Mouse (Mus musculus): ENCODE results near the gene Gm28230. TPM values are rescaled to one million over a fixed set of nuclear protein-coding genes. Genes with fewer than 3 reads are reported as not detected.

The Gm28230 gene
- polyA plus RNA-seq (2012; rRNA removed): 0.14 and 0.18 TPM in 2 replicates

GRCm38 (mm10) chr2:74726551-74726950 is at the start of gene Gm28230:
Gene Gm28230 (plus strand): TSS chr2:74726728.
- no peak for DNase-seq
- no peak for TF ChIP-seq CTCF (IDR thresholded peaks at IDR 0.05; ENCODE audit: insufficient read depth, low read length)
- no peak for TF ChIP-seq POLR2A (IDR thresholded peaks at IDR 0.05; ENCODE audit: borderline replicate concordance, extremely low read depth, low read depth, low read length)
- H3K4me3 ChIP-seq (replicated peaks; ENCODE audit: extremely low read depth, low read depth, low read length): no peak within 1 kb of the TSS
- WGBS: 21% methylated on average over 5 of the region's 5 CpGs
- no peaks in the 10 kb centered on the region for H3K4me1 ChIP-seq (ENCODE audit: control insufficient read depth, insufficient read depth, low read length)

- H3K4me1 ChIP-seq (ENCODE audit: control insufficient read depth, insufficient read depth, low read length): no peaks in the 10 kb centered on the region
- H3K4me3 ChIP-seq (replicated peaks; ENCODE audit: extremely low read depth, low read depth, low read length): no peak overlapping the region
- no peak for TF ChIP-seq POLR2A (IDR thresholded peaks at IDR 0.05; ENCODE audit: borderline replicate concordance, extremely low read depth, low read depth, low read length)
- TF ChIP-seq CTCF (IDR thresholded peaks at IDR 0.05; ENCODE audit: insufficient read depth, low read length): no peak
- WGBS: 22% methylated on average over 2 of the region's 2 CpGs
- no peak for DNase-seq
These were observed 49.4 kb upstream of the Gm28230 start for GRCm38 (mm10) chr2:74677106-74677505.

- TF ChIP-seq POLR2A (IDR thresholded peaks at IDR 0.05; ENCODE audit: borderline replicate concordance, extremely low read depth, low read depth, low read length): no peak
- no peak for TF ChIP-seq CTCF (IDR thresholded peaks at IDR 0.05; ENCODE audit: insufficient read depth, low read length)
- DNase-seq: no peak
- no peak within 1 kb of the TSS for H3K4me3 ChIP-seq (replicated peaks; ENCODE audit: extremely low read depth, low read depth, low read length)
- no peaks in the 10 kb centered on the region for H3K4me1 ChIP-seq (ENCODE audit: control insufficient read depth, insufficient read depth, low read length)
- 5% methylated on average over 15 of the region's 15 CpGs for WGBS
These were observed 47.5 kb upstream of the Gm28230 start, which contains the start of gene Hoxd11 for GRCm38 (mm10) chr2:74678891-74679595. Gene Hoxd11 (plus strand): TSS chr2:74679557.

- TF ChIP-seq POLR2A (IDR thresholded peaks at IDR 0.05; ENCODE audit: borderline replicate concordance, extremely low read depth, low read depth, low read length) (no peak), CTCF (IDR thresholded peaks at IDR 0.05; ENCODE audit: insufficient read depth, low read length) (no peak)
- WGBS: 3% methylated on average over 26 of the region's 26 CpGs
- no peak overlapping the region for H3K4me3 ChIP-seq (replicated peaks; ENCODE audit: extremely low read depth, low read depth, low read length)
- no peak for DNase-seq
- H3K4me1 ChIP-seq (ENCODE audit: control insufficient read depth, insufficient read depth, low read length): no peaks in the 10 kb centered on the region
These were observed 46.9 kb upstream of the Gm28230 start for GRCm38 (mm10) chr2:74679596-74679971.

- 3% methylated on average over 23 of the region's 23 CpGs for WGBS
- TF ChIP-seq CTCF (IDR thresholded peaks at IDR 0.05; ENCODE audit: insufficient read depth, low read length) (no peak), POLR2A (IDR thresholded peaks at IDR 0.05; ENCODE audit: borderline replicate concordance, extremely low read depth, low read depth, low read length) (no peak)
- H3K4me3 ChIP-seq (replicated peaks; ENCODE audit: extremely low read depth, low read depth, low read length): no peak overlapping the region
- DNase-seq: no peak
- H3K4me1 ChIP-seq (ENCODE audit: control insufficient read depth, insufficient read depth, low read length): no peaks in the 10 kb centered on the region
These were observed 46.5 kb upstream of the Gm28230 start for GRCm38 (mm10) chr2:74679980-74680379.

GRCm38 (mm10) chr2:74680561-74681398 is 45.7 kb upstream of the Gm28230 start:
- DNase-seq: no peak
- no peak for TF ChIP-seq POLR2A (IDR thresholded peaks at IDR 0.05; ENCODE audit: borderline replicate concordance, extremely low read depth, low read depth, low read length)
- no peak for TF ChIP-seq CTCF (IDR thresholded peaks at IDR 0.05; ENCODE audit: insufficient read depth, low read length)
- 6% methylated on average over 21 of the region's 21 CpGs for WGBS
- Histone ChIP-seq H3K4me3 (replicated peaks; ENCODE audit: extremely low read depth, low read depth, low read length) (no peak overlapping the region), H3K4me1 (ENCODE audit: control insufficient read depth, insufficient read depth, low read length) (no peaks in the 10 kb centered on the region)

- no peak for DNase-seq
- Histone ChIP-seq H3K4me3 (replicated peaks; ENCODE audit: extremely low read depth, low read depth, low read length) (no peak overlapping the region), H3K4me1 (ENCODE audit: control insufficient read depth, insufficient read depth, low read length) (no peaks in the 10 kb centered on the region)
- 1% methylated on average over 78 of the region's 78 CpGs for WGBS
- no peak for TF ChIP-seq CTCF (IDR thresholded peaks at IDR 0.05; ENCODE audit: insufficient read depth, low read length)
- no peak for TF ChIP-seq POLR2A (IDR thresholded peaks at IDR 0.05; ENCODE audit: borderline replicate concordance, extremely low read depth, low read depth, low read length)
These were observed 44.7 kb upstream of the Gm28230 start for GRCm38 (mm10) chr2:74681594-74682531.

- TF ChIP-seq CTCF (IDR thresholded peaks at IDR 0.05; ENCODE audit: insufficient read depth, low read length) (no peak), POLR2A (IDR thresholded peaks at IDR 0.05; ENCODE audit: borderline replicate concordance, extremely low read depth, low read depth, low read length) (no peak)
- 4% methylated on average over 50 of the region's 51 CpGs for WGBS
- no peak for DNase-seq
- H3K4me3 ChIP-seq (replicated peaks; ENCODE audit: extremely low read depth, low read depth, low read length): no peak overlapping the region
- H3K4me1 ChIP-seq (ENCODE audit: control insufficient read depth, insufficient read depth, low read length): no peaks in the 10 kb centered on the region
These were observed 43.7 kb upstream of the Gm28230 start for GRCm38 (mm10) chr2:74682796-74683195.

GRCm38 (mm10) chr2:74683471-74683951 is 43.0 kb upstream of the Gm28230 start:
- DNase-seq: no peak
- 3% methylated on average over 18 of the region's 18 CpGs for WGBS
- H3K4me3 ChIP-seq (replicated peaks; ENCODE audit: extremely low read depth, low read depth, low read length): no peak overlapping the region
- TF ChIP-seq CTCF (IDR thresholded peaks at IDR 0.05; ENCODE audit: insufficient read depth, low read length): no peak
- TF ChIP-seq POLR2A (IDR thresholded peaks at IDR 0.05; ENCODE audit: borderline replicate concordance, extremely low read depth, low read depth, low read length): no peak
- H3K4me1 ChIP-seq (ENCODE audit: control insufficient read depth, insufficient read depth, low read length): no peaks in the 10 kb centered on the region

Measured in lung, adult 2 months (tissue).